Mouse (Mus musculus): ENCODE measurements around the gene Cox7a2l. TPM values are rescaled to one million over a fixed set of nuclear protein-coding genes. Genes with fewer than 3 reads are reported as not detected.

The Cox7a2l gene
- total RNA-seq (2022): 100 to 1,000 TPM; 158 to 179 (median 173) TPM

- no peak for DNase-seq (ENCODE audit: low spot score in 2 of 2)
Measured at GRCm38 (mm10) chr17:83517280-83518015, at the start of gene Cox7a2l. Gene Cox7a2l (minus strand): TSS chr17:83517330.

GRCm38 (mm10) chr17:83565506-83565905 lies 48.4 kb upstream of the Cox7a2l start:
- no peak for DNase-seq (ENCODE audit: low spot score in 2 of 2)

GRCm38 (mm10) chr17:83564119-83564820 lies 47.1 kb upstream of the Cox7a2l start:
- no peak for DNase-seq (ENCODE audit: low spot score in 2 of 2)

- no peak for DNase-seq (ENCODE audit: low spot score in 2 of 2)
Measured at GRCm38 (mm10) chr17:83563703-83564111, 46.6 kb upstream of the Cox7a2l start.

- DNase-seq (ENCODE audit: low spot score in 2 of 2): no peak
Measured at GRCm38 (mm10) chr17:83562153-83563010, 45.3 kb upstream of the Cox7a2l start.

GRCm38 (mm10) chr17:83559081-83559480 lies 42.0 kb upstream of the Cox7a2l start:
- no peak for DNase-seq (ENCODE audit: low spot score in 2 of 2)

- DNase-seq (ENCODE audit: low spot score in 2 of 2): no peak
Measured at GRCm38 (mm10) chr17:83555836-83556235, 38.7 kb upstream of the Cox7a2l start.

GRCm38 (mm10) chr17:83554997-83555396 lies 37.9 kb upstream of the Cox7a2l start:
- DNase-seq (ENCODE audit: low spot score in 2 of 2): no peak

GRCm38 (mm10) chr17:83548501-83549233 lies 31.5 kb upstream of the Cox7a2l start:
- DNase-seq (ENCODE audit: low spot score in 2 of 2): no peak

- DNase-seq (ENCODE audit: low spot score in 2 of 2): no peak
Measured at GRCm38 (mm10) chr17:83547145-83547544, 30.0 kb upstream of the Cox7a2l start.

- no peak for DNase-seq (ENCODE audit: low spot score in 2 of 2)
Measured at GRCm38 (mm10) chr17:83545756-83546742, 28.9 kb upstream of the Cox7a2l start.

GRCm38 (mm10) chr17:83545259-83545658 lies 28.1 kb upstream of the Cox7a2l start:
- DNase-seq (ENCODE audit: low spot score in 2 of 2): no peak

GRCm38 (mm10) chr17:83542424-83542823 lies 25.3 kb upstream of the Cox7a2l start:
- DNase-seq (ENCODE audit: low spot score in 2 of 2): no peak

- DNase-seq (ENCODE audit: low spot score in 2 of 2): no peak
Measured at GRCm38 (mm10) chr17:83539262-83540037, 22.3 kb upstream of the Cox7a2l start.

- no peak for DNase-seq (ENCODE audit: low spot score in 2 of 2)
Measured at GRCm38 (mm10) chr17:83538694-83539093, 21.6 kb upstream of the Cox7a2l start.

- no peak for DNase-seq (ENCODE audit: low spot score in 2 of 2)
Measured at GRCm38 (mm10) chr17:83538141-83538540, 21.0 kb upstream of the Cox7a2l start.

- no peak for DNase-seq (ENCODE audit: low spot score in 2 of 2)
Measured at GRCm38 (mm10) chr17:83533150-83533549, 16.0 kb upstream of the Cox7a2l start.

GRCm38 (mm10) chr17:83527651-83528381 lies 10.7 kb upstream of the Cox7a2l start:
- DNase-seq (ENCODE audit: low spot score in 2 of 2): no peak

Data from gastrocnemius, adult 8-10 months (tissue).